Mouse (Mus musculus) G1E (cell line): ENCODE data around the gene Tbxas1.

Source experiments
- CTCF ChIP-seq: IDR thresholded peaks from 2 replicates; pipeline ENCODE4 v1.5.1; 2012; ENCODE audit warnings: low read depth, low read length, inconsistent platforms, mixed read lengths
- GATA1 ChIP-seq: IDR thresholded peaks from 2 replicates; pipeline ENCODE4 v1.6.1; 2012; ENCODE audit warnings: borderline replicate concordance, low read length, inconsistent platforms, mixed read lengths
- POLR2AphosphoS5 ChIP-seq: IDR thresholded peaks from 2 replicates; pipeline ENCODE4 v1.6.1; 2012; ENCODE audit warnings: low read depth, low read length, inconsistent platforms; ENCODE audit not compliant: insufficient replicate concordance

- TF ChIP-seq CTCF (no peak), POLR2AphosphoS5 (no peak), GATA1 (no peak)
Measured at GRCm38 (mm10) chr6:38866761-38867160, 8.4 kb upstream of the Tbxas1 start.
